Mouse (Mus musculus) forebrain, embryonic 15.5 days (tissue): ENCODE data around the gene Taf1d. TPM values are rescaled to one million over a fixed set of nuclear protein-coding genes. Genes with fewer than 3 reads are reported as not detected.
"Not testable (repeated sequence)": the region's sequence is repeated elsewhere in the genome, so short reads cannot be mapped to it uniquely, and the experiment has no call there.

Experiments used
- ATAC-seq: fragments of 200-750 bp; cut with Nextera tagmentation; replicated peaks from 2 replicates; pipeline ENCODE4 v1.8.0; 2017; ENCODE audit warnings: mild to moderate bottlenecking, moderate TSS enrichment, moderate library complexity
- H3K27ac ChIP-seq: fragments of 300-500 bp; sonication (generic); replicated peaks from 2 replicates; pipeline ENCODE4 v1.5.1; 2015; ENCODE audit warnings: mild to moderate bottlenecking, inconsistent platforms
- H3K27me3 ChIP-seq: fragments of 300-500 bp; sonication (generic); 2 replicates; pipeline ENCODE4 v1.6.1; 2015; ENCODE audit warnings: inconsistent platforms
- H3K36me3 ChIP-seq: fragments of 300-500 bp; sonication (generic); 2 replicates; pipeline ENCODE4 v1.6.1; 2015; ENCODE audit warnings: mild to moderate bottlenecking, inconsistent platforms
- H3K4me1 ChIP-seq: fragments of 300-500 bp; sonication (generic); 2 replicates; pipeline ENCODE4 v1.6.1; 2015; ENCODE audit warnings: inconsistent platforms
- H3K4me2 ChIP-seq: fragments of 300-500 bp; sonication (generic); replicated peaks from 2 replicates; pipeline ENCODE4 v1.6.1; 2015; ENCODE audit warnings: mild to moderate bottlenecking, inconsistent platforms
- H3K4me3 ChIP-seq: fragments of 300-500 bp; sonication (generic); 2 replicates; pipeline ENCODE4 v1.5.1; 2015; ENCODE audit warnings: mild to moderate bottlenecking, inconsistent platforms
- H3K9ac ChIP-seq: fragments of 300-500 bp; sonication (generic); replicated peaks from 2 replicates; pipeline ENCODE4 v1.6.1; 2015; ENCODE audit warnings: mild to moderate bottlenecking, inconsistent platforms
- H3K9me3 ChIP-seq: fragments of 300-500 bp; sonication (generic); 2 replicates; pipeline ENCODE4 v1.6.1; 2016; ENCODE audit warnings: inconsistent platforms
- WGBS: fragments of 180-500 bp; shearing (Covaris S2); methylation state at CpG from one replicate; pipeline ENCODE4 v1.1.7; 2015; ENCODE audit warnings: mixed read lengths; 5-methylcytosine and 5-hydroxymethylcytosine counted together
- polyA plus RNA-seq: library from polyadenylated mRNA; unstranded; fragments of >200 nt; fragmentation: Nextera tagmentation; extraction: Ambion mirVana; gene quantifications from 2 replicates; pipeline ENCODE4 v1.2.1, GENCODE M21; 2015

Gene Taf1d
- polyA plus RNA-seq, 1 experiment from 2014 or later = 49.7 TPM

DNA sequence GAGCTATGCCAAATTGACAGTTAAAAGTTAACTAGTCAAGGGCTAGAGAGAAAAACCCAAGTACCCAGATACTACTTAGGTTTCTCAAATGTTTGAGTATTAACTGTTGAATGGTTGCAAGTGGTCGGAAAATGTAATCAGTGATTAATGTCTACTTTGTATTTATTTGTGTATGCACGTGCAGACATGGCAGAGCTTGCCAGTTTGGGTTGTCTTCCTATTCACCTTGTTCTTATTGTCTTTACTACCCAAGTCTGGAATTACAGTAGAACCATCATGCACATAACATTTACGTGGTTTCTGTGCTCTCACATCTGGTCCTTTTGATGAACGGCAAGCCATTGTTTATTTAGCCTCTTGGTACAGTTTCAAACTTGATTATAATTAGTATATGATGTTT lies 3.4 kb downstream of the Taf1d start:
- Histone ChIP-seq H3K4me3 (no peak overlapping the region), H3K9ac (no peak overlapping the region), H3K27ac (no peak overlapping the region), H3K36me3 (peaks cover 54% of the 10 kb centered on the region), H3K9me3 (no peaks in the 10 kb centered on the region), H3K4me2 (no peak overlapping the region), H3K4me1 (peaks cover 40% of the 10 kb centered on the region), H3K27me3 (no peaks in the 10 kb centered on the region)
- 78% methylated on average over 4 of the region's 4 CpGs for WGBS
- no peak for ATAC-seq

DNA sequence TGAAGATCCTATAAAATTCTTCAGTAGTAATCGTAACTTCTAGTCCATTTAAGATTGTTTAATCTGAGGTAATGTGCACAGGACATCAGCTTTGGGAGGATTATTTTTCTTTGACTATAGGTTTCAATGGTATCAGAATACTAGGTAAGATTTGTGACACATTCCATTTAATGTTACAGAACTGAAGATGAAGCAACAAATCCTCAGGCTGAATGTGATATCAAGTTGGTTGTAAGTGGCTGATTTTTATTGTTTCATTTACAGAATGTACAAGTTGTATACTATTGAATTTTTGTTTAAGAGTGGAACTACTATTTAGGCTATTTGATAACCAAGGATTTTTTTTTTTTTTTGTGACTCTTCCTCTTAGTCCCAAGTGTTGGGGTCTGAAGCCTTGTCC lies 4.2 kb downstream of the Taf1d start:
- Histone ChIP-seq H3K9me3 (no peaks in the 10 kb centered on the region), H3K4me2 (no peak overlapping the region), H3K9ac (no peak overlapping the region), H3K36me3 (peaks cover 61% of the 10 kb centered on the region), H3K27me3 (no peaks in the 10 kb centered on the region), H3K4me1 (peaks cover 35% of the 10 kb centered on the region), H3K27ac (no peak overlapping the region), H3K4me3 (no peak overlapping the region)
- 94% methylated on average over 1 of the region's 1 CpGs for WGBS
- no peak for ATAC-seq

DNA sequence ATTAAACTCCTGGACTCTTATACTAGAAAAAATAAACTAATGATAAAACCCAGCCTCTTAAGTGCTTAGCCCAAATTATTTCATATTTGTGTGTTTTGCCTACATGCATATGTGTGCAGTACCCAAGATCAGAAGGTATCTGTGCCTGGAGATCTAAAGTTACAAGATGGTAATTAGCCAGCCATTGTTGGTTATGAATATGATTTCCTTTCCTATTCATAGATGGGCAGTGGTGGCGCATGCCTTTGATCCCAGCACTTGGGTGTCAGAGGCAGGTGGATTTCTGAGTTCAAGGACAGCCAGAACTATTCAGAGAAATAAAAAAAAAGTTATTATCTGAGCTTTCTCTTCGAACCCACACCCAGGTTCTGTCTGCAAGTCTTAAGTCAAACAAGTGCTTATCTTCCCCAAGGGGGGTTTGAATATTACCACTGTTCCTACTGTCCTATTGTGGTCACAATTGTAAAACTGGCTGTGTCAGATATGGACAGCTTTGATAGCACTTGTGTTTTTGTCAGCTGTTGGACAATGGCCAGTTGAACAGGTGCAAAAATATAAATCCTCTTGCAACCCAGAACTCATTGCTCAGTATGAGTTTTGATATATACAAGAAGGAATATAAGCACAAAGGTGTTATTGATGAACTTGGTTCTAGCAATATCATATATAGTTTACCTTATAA lies 6.2 kb downstream of the Taf1d start:
- WGBS = 95% methylated on average over 2 of the region's 2 CpGs

DNA sequence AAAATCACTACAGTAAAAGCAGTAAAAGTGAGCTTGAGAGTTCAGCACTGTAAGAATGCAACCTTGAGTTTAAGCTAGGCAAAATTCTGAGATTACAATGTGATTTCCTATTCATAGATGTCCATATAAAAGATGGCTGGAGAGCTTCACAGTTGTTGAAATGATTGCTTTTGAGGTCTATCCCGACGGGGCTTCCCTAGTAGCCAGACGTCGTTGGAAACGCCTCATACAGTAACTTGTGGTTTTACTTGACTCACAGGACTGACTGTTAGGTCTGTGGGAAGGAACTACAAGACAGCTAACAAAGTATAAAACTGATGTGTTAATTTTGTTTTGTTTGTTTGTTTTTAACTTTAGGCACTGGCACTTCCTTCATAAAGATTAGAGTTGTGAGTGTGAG lies 7.6 kb downstream of the Taf1d start:
- peaks cover 88% of the 10 kb centered on the region for H3K36me3 ChIP-seq
- whole genome bisulfite sequencing = 94% methylated on average over 5 of the region's 5 CpGs
- H3K4me3 ChIP-seq = no peak overlapping the region
- no peaks in the 10 kb centered on the region for H3K9me3 ChIP-seq
- no peaks in the 10 kb centered on the region for H3K27me3 ChIP-seq
- no peak overlapping the region for H3K9ac ChIP-seq
- no peak for ATAC-seq
- H3K27ac ChIP-seq = no peak overlapping the region
- H3K4me1 ChIP-seq = peaks cover 10% of the 10 kb centered on the region
- H3K4me2 ChIP-seq = no peak overlapping the region

More for the DNA sequence above, 6.2 kb downstream of the Taf1d start:
- no peaks in the 10 kb centered on the region for H3K9me3 ChIP-seq
- H3K9ac ChIP-seq = no peak overlapping the region
- H3K36me3 ChIP-seq = peaks cover 77% of the 10 kb centered on the region
- no peak for ATAC-seq
- no peak overlapping the region for H3K4me2 ChIP-seq
- no peak overlapping the region for H3K27ac ChIP-seq
- no peaks in the 10 kb centered on the region for H3K27me3 ChIP-seq
- no peak overlapping the region for H3K4me3 ChIP-seq
- H3K4me1 ChIP-seq = peaks cover 24% of the 10 kb centered on the region

DNA sequence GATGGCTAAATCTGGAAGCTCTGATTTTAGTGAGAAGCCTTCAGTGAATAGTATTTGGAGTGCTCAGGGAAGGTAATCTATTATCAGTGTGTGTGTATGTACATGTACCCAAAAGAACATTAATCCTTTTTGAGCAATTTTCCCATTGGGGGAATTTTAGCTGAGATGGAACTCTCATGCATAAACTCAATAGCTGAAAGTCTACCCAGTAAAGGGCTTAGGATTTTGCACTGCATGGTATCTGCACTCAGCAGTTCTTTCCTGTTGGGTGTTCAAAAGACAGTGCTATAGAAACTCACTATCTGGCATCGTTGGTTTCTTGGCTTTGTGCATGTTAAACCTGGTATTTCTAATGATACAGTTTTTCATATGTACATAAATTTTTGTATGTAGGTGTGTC lies 8.6 kb downstream of the Taf1d start:
- H3K9me3 ChIP-seq = no peaks in the 10 kb centered on the region
- no peak overlapping the region for H3K27ac ChIP-seq
- no peaks in the 10 kb centered on the region for H3K27me3 ChIP-seq
- no peak overlapping the region for H3K9ac ChIP-seq
- peaks cover under 1% of the 10 kb centered on the region; the same call in 1 of the 2 replicates for H3K4me1 ChIP-seq
- H3K4me2 ChIP-seq = no peak overlapping the region
- no peak for ATAC-seq
- 90% methylated on average over 1 of the region's 1 CpGs for WGBS
- peaks cover 80% of the 10 kb centered on the region for H3K36me3 ChIP-seq
- no peak overlapping the region for H3K4me3 ChIP-seq

DNA sequence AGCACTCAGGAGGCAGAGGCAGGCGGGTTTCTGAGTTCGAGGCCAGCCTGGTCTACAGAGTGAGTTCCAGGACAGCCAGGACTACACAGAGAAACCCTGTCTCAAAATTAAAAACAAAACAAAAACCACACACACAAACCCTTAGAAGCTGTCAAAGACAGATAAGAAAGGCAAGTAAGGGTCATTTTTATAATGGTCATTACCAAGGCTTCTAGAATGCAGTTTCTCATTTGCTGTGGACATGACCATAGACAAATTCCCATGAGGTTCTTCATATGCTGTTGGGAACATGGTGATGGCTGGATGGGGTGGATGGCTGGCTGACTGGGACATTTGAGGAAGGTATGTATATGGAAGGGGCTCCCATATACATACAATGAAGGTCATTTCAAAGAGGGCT lies 10.3 kb downstream of the Taf1d start:
- not testable (repeated sequence) for H3K9ac ChIP-seq, H3K9me3 ChIP-seq, H3K4me2 ChIP-seq, H3K27ac ChIP-seq, H3K27me3 ChIP-seq, H3K4me3 ChIP-seq, ATAC-seq, H3K4me1 ChIP-seq
- WGBS = 94% methylated on average over 2 of the region's 2 CpGs
- H3K36me3 ChIP-seq = peaks cover 71% of the 10 kb centered on the region

DNA sequence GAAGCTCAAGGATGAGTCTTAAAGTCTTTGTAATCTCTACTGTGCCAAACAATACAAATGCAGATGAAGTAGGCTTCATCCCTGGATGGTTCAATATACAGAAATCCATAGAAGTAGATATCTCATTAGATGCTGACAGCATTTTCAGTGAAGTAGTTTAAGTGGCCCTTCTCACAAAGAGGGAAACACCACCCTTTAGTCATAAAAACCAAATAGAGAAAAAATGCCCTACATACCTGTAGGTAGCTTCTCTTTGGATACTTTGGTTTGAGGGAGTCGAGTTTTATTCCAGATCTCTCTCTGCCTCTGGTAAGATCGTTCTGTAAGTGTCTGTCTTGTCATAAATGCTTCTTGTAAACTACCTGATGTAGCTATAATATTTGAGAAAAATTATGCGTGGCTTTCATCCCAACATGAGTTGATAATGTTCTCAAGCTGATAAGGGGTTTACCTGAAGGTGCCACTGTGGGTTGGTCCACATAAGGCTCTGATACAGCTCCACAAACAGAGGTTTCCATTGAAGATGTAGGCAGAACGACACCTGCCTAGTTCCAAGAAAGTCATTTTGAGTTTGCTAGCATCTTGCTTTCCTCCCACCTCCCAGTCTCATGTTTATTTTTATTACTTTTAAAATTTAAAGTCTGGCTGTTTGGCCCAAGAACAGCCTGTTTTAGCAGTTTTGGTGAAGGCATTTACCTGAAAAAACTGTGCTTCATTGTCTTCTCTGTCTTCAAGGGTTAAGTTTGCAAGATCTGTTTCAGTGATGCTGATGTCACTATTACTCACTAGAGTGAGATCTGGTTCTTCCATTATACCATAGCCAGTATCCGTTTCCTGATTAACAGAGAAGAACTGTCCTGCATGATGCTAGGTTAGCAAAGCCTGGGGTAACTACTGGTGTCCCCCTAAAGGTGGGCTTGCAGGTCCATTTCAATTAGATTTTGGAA lies 11.5 kb downstream of the Taf1d start:
- no peaks in the 10 kb centered on the region for H3K27me3 ChIP-seq
- no peaks in the 10 kb centered on the region for H3K9me3 ChIP-seq
- 68% methylated on average over 5 of the region's 5 CpGs for whole genome bisulfite sequencing
- H3K4me2 ChIP-seq = no peak overlapping the region
- ATAC-seq = no peak
- peaks cover 72% of the 10 kb centered on the region for H3K36me3 ChIP-seq
- no peaks in the 10 kb centered on the region for H3K4me1 ChIP-seq
- no peak overlapping the region for H3K9ac ChIP-seq
- H3K4me3 ChIP-seq = no peak overlapping the region
- no peak overlapping the region for H3K27ac ChIP-seq

DNA sequence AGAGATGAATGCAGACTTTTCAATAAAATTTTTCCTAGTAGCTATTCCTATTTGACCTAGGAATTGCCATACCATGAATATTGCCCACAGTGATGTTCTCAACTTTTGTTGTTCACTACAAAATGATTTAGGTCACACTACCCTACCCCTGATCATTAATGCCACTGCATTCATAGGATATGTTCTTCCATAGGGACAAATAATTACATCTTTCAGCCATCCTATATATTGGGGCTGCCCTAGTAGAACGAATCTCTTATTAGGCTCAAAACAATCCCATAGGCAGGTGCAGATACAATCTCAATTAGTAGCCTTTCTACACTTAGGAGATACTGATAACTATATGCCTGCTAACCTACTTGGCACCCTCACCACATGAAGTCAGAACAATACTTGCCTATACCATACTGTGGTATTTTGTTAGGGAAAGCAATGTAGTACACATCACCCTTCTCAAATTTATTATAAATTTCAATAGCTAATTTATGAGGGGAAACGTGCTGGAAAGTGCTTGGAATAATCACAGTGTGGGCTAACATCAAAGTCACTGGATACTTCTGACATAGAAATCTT lies 12.2 kb downstream of the Taf1d start:
- no peak overlapping the region for H3K9ac ChIP-seq
- H3K4me2 ChIP-seq = no peak overlapping the region
- 0 out of 2 replicates have a peak, but pooled peaks have one; percentile 30 for ATAC-seq
- no peaks in the 10 kb centered on the region for H3K4me1 ChIP-seq
- peaks cover 74% of the 10 kb centered on the region for H3K36me3 ChIP-seq
- H3K4me3 ChIP-seq = no peak overlapping the region
- H3K27me3 ChIP-seq = no peaks in the 10 kb centered on the region
- no peak overlapping the region for H3K27ac ChIP-seq
- H3K9me3 ChIP-seq = no peaks in the 10 kb centered on the region
- WGBS = 80% methylated on average over 2 of the region's 2 CpGs

DNA sequence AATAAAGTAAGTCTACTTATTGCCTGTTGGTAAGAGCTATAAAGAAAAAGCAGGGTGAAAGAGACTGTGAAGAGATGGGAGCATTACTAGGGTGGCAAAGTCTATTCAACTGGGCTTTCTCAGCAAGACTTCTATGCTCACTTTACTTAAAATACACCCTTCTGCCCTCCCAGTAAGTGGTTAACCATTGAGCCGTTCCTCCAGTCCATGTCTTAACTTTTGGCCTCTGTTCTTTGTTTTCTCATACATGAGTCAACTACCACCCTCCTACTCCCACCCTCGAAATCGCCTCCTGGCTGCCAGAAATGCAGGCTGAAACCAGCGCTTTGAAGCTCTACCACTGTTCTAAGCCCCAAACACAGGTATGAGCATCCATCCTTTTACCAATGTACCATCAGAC lies 31.8 kb downstream of the Taf1d start:
- 93% methylated on average over 4 of the region's 4 CpGs for WGBS
- no peaks in the 10 kb centered on the region for H3K27me3 ChIP-seq
- H3K4me2 ChIP-seq = no peak overlapping the region
- ATAC-seq = no peak
- peaks cover 88% of the 10 kb centered on the region for H3K36me3 ChIP-seq
- no peaks in the 10 kb centered on the region for H3K9me3 ChIP-seq
- no peaks in the 10 kb centered on the region for H3K4me1 ChIP-seq
- no peak overlapping the region for H3K4me3 ChIP-seq
- H3K27ac ChIP-seq = no peak overlapping the region
- no peak overlapping the region for H3K9ac ChIP-seq

DNA sequence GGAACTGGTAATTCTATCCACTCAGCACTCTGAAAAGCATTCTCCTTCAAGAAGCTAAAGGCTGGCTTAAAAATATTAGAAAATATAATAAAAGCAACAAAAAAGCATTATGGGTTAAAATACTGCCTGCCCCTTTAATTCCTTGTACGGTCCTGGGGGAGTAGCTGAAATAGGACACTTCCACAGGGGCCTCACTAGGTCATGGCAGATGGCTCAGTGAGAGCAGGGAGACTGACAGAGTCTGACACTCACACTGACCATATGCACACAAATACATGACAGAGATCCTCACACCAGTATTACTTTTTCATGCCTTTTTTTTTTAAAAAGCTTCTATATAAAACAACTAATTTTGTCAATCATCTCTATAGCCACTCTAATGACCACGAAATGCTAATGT lies 43.9 kb downstream of the Taf1d start:
- no peak overlapping the region for H3K27ac ChIP-seq
- H3K4me1 ChIP-seq = no peaks in the 10 kb centered on the region
- H3K9me3 ChIP-seq = no peaks in the 10 kb centered on the region
- ATAC-seq = no peak
- no peak overlapping the region for H3K9ac ChIP-seq
- peaks cover 63% of the 10 kb centered on the region for H3K36me3 ChIP-seq
- WGBS = 86% methylated on average over 2 of the region's 2 CpGs
- no peak overlapping the region for H3K4me2 ChIP-seq
- H3K27me3 ChIP-seq = no peaks in the 10 kb centered on the region
- no peak overlapping the region for H3K4me3 ChIP-seq

DNA sequence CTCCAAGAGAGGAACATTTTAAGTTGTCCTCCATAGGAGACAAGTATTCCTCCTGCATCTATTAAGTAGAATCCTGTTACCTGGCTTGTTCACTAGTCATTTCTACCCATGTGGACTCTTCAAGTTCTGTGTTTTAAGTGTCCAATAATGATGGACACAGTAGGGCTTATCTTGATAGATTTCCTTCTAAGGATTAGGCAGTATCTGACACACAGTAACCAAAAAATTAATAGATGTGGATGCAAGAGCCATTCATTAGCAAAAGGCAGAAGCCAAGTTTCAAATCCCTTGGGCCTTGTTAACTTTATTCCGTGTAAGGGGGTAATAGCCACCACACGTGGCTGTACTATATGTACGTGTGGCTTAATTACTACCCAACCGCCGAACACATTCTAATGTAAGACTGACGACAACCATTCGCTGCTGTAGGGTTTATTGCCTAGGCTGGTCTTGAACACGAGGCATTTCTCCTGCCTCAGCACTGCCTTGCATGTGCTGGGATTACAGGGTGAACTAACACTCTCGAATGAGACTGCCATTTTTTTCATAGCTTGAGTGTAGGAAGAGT lies 51.0 kb downstream of the Taf1d start:
- peak overlapping the region; percentile 91 for H3K4me3 ChIP-seq
- peak overlapping the region; percentile 80 for H3K4me2 ChIP-seq
- H3K36me3 ChIP-seq = peaks cover 12% of the 10 kb centered on the region; the same call in 1 of the 2 replicates
- H3K27ac ChIP-seq = peak overlapping the region; percentile 83
- WGBS = 1% methylated on average over 9 of the region's 9 CpGs
- no peak for ATAC-seq
- no peaks in the 10 kb centered on the region for H3K9me3 ChIP-seq
- 0 out of 2 replicates have a peak, but pooled peaks cover 3% of the 10 kb centered on the region for H3K27me3 ChIP-seq
- H3K4me1 ChIP-seq = peaks cover 20% of the 10 kb centered on the region
- peak overlapping the region; percentile 87 for H3K9ac ChIP-seq
